Mouse (Mus musculus) heart, embryonic 16.5 days (tissue): ENCODE measurements around the gene Iars2. TPM values are rescaled to one million over a fixed set of nuclear protein-coding genes. Genes with fewer than 3 reads are reported as not detected.

Source experiments
- ATAC-seq: fragments of 200-750 bp; cut with Nextera tagmentation; replicated peaks from 2 replicates; pipeline ENCODE4 v1.8.0; 2017; ENCODE audit warnings: moderate number of reproducible peaks; ENCODE audit not compliant: insufficient read depth, low FRiP score; ENCODE audit errors: extremely low read depth
- H3K27ac ChIP-seq: fragments of 300-500 bp; sonication (generic); 2 replicates; pipeline ENCODE4 v1.5.1; 2014; ENCODE audit warnings: mild to moderate bottlenecking, low read length, control low read depth, moderate library complexity
- H3K27me3 ChIP-seq: fragments of 300-500 bp; sonication (generic); 2 replicates; pipeline ENCODE4 v1.6.1; 2014; ENCODE audit warnings: low read length, mixed read lengths; ENCODE audit not compliant: control insufficient read depth, insufficient read depth
- H3K36me3 ChIP-seq: fragments of 300-500 bp; sonication (generic); 2 replicates; pipeline ENCODE4 v1.6.1; 2014; ENCODE audit not compliant: control insufficient read depth, insufficient read depth
- H3K4me1 ChIP-seq: fragments of 300-500 bp; sonication (generic); 2 replicates; pipeline ENCODE4 v1.6.1; 2014; ENCODE audit warnings: low read length, mixed read lengths; ENCODE audit not compliant: control insufficient read depth, insufficient read depth
- H3K4me2 ChIP-seq: fragments of 300-500 bp; sonication (generic); 2 replicates; pipeline ENCODE4 v1.6.1; 2014; ENCODE audit warnings: low read depth, mild to moderate bottlenecking, control low read depth, low read length
- H3K4me3 ChIP-seq: fragments of 300-500 bp; sonication (generic); 2 replicates; pipeline ENCODE4 v1.5.1; 2014; ENCODE audit warnings: mild to moderate bottlenecking, control low read depth, low read length
- H3K9ac ChIP-seq: fragments of 300-500 bp; sonication (generic); 2 replicates; pipeline ENCODE4 v1.6.1; 2014; ENCODE audit warnings: low read length, control low read depth
- H3K9me3 ChIP-seq: fragments of 300-500 bp; sonication (generic); replicated peaks from 2 replicates; pipeline ENCODE4 v1.6.1; 2016; ENCODE audit warnings: low read length; ENCODE audit not compliant: control insufficient read depth
- WGBS: fragments of 180-500 bp; shearing (Covaris S2); extraction: QIAGEN DNeasy Blood & Tissue Kit; methylation state at CpG from one replicate; pipeline ENCODE4 v1.1.7; 2014; 5-methylcytosine and 5-hydroxymethylcytosine counted together
- polyA plus RNA-seq: library from polyadenylated mRNA; unstranded; fragments of >200 nt; fragmentation: Nextera tagmentation; extraction: Ambion mirVana; gene quantifications from 2 replicates; pipeline ENCODE4 v1.2.1, GENCODE M21; 2015

Gene Iars2
- polyA plus RNA-seq, 1 experiment from 2014 or later, result 42.6 TPM

DNA sequence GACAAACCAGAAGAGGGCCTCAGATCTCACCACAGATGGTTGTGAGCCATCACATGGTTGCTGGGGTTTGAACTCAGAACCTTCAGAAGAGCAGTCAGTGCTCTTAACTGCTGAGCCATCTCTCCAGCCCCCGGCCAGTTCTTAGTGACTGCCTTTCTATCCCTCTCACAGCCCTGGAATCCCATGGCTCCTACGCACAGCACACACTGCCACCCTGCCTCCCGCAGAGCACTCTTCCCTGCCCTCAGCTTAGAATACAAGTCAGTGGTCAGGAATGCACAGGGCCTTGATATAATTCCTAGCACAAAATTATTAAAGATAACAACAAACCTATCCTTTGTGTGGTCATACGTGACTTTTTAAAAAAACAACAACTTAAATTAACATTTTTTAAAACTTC lies 14.7 kb downstream of the Iars2 start:
- Histone ChIP-seq H3K9me3 (no peaks in the 10 kb centered on the region), H3K9ac (no peak overlapping the region), H3K27ac (no peak overlapping the region), H3K4me1 (peaks cover 11% of the 10 kb centered on the region), H3K36me3 (peaks cover 40% of the 10 kb centered on the region), H3K27me3 (no peaks in the 10 kb centered on the region), H3K4me3 (no peak overlapping the region), H3K4me2 (no peak overlapping the region)
- 74% methylated on average over 4 of the region's 4 CpGs for WGBS
- ATAC-seq, result no peak

DNA sequence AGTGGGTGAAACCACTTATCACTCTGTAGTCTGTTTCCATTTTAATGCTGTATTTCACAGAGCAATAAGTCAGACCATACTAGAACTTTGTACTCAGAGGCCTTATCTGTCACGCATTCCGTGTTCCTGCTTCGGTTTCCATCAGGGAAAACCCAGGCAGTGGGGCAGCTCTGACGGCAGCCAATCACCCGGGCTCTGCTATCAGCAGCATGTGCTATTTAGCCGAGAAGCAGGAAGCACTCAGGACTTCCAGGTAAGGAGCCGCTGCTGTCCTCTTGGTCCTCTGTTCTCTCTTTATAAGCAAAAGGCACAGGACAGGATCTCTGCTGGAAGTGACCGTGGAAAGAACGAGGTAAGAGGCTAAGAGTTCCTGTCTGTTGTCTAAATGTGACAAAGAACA lies 17.2 kb downstream of the Iars2 start:
- Histone ChIP-seq H3K4me1 (peaks cover 17% of the 10 kb centered on the region), H3K36me3 (peaks cover 30% of the 10 kb centered on the region), H3K27ac (peak overlapping the region; percentile 77), H3K4me3 (peak overlapping the region; percentile 24; the same call in 1 of the 2 replicates), H3K4me2 (peak overlapping the region; percentile 40), H3K27me3 (no peaks in the 10 kb centered on the region), H3K9ac (no peak overlapping the region; the same call in 1 of the 2 replicates), H3K9me3 (no peaks in the 10 kb centered on the region)
- ATAC-seq, result peak; percentile 76
- WGBS, result 25% methylated on average over 9 of the region's 9 CpGs

DNA sequence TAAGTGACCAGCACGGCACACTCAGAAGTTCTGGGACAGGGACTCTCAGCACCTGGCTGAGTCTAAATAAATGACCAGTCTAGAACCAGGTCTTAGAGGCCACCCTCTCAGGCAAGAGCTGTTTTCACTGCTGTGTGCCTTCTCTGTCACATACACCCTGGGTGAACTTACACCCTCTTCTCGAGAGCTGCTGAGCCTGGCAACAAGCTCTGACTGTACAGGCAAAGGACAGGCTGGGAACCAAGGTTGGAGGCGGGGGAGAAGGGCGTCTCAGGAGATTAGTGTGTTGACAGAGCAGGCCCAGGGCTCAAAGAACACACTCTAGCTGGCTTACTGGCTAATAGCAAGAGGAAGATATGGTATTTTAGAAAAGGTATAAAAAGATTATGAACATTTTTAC lies 20.3 kb downstream of the Iars2 start:
- H3K27me3 ChIP-seq, result no peaks in the 10 kb centered on the region
- peak overlapping the region; percentile 74 for H3K27ac ChIP-seq
- H3K36me3 ChIP-seq, result peaks cover 23% of the 10 kb centered on the region
- peak; percentile 87 for ATAC-seq
- peak overlapping the region; percentile 36 for H3K4me2 ChIP-seq
- 0 out of 2 replicates have a peak, but pooled peaks cover 2% of the 10 kb centered on the region for H3K9me3 ChIP-seq
- H3K4me1 ChIP-seq, result peaks cover 17% of the 10 kb centered on the region
- 21% methylated on average over 4 of the region's 4 CpGs for WGBS
- H3K9ac ChIP-seq, result 0 out of 2 replicates have a peak overlapping the region, but pooled peaks have one; percentile 25
- no peak overlapping the region; the same call in 1 of the 2 replicates for H3K4me3 ChIP-seq

DNA sequence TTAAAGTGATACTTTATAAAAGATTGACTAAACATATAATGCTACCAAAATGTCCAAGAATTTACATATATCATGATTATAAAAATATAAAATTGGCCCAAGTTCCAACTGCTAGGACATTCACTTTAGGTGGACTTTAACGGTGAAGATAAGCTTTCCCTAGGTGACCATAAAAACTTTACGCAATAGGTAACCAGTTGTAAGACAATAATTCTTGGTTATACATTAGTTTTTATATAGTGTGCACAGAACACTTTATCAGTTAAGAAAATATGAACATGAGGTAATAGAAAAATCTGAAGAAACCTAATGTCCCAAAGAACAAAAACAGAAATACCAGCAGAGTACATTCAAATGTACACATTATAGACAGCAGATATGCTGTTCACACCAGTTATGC lies 20.9 kb downstream of the Iars2 start:
- 96% methylated on average over 2 of the region's 2 CpGs for WGBS
- Histone ChIP-seq H3K9me3 (0 out of 2 replicates have a peak, but pooled peaks cover 2% of the 10 kb centered on the region), H3K9ac (no peak overlapping the region), H3K4me3 (no peak overlapping the region), H3K4me1 (peaks cover 17% of the 10 kb centered on the region), H3K27ac (peak overlapping the region; percentile 74; the same call in 1 of the 2 replicates), H3K4me2 (peak overlapping the region; percentile 36; the same call in 1 of the 2 replicates), H3K27me3 (no peaks in the 10 kb centered on the region), H3K36me3 (peaks cover 17% of the 10 kb centered on the region)
- no peak for ATAC-seq

DNA sequence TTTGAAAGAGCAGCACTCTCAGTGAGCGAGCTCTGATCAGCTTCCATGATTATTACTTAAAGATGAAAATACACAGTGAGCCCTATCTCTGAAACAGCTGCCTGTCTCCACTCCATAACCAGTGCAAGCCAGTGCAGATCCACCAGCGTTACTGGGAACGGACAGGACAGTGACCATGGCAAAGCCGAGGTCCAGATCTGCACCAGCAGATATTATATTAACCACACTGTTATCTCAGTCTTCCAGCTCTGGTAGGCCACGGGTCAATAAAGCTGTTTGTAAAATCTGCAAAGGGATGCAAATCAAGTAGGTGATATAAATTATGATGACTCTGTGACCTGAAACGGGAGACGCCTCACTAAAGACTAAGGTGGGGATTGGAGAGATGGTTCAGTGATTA lies 21.6 kb downstream of the Iars2 start:
- H3K36me3 ChIP-seq, result peaks cover 17% of the 10 kb centered on the region
- no peak overlapping the region for H3K4me2 ChIP-seq
- H3K27me3 ChIP-seq, result no peaks in the 10 kb centered on the region
- no peak overlapping the region for H3K9ac ChIP-seq
- no peak overlapping the region for H3K4me3 ChIP-seq
- WGBS, result 94% methylated on average over 7 of the region's 7 CpGs
- ATAC-seq, result no peak
- H3K9me3 ChIP-seq, result 0 out of 2 replicates have a peak, but pooled peaks cover 2% of the 10 kb centered on the region
- peaks cover 17% of the 10 kb centered on the region for H3K4me1 ChIP-seq
- H3K27ac ChIP-seq, result no peak overlapping the region

DNA sequence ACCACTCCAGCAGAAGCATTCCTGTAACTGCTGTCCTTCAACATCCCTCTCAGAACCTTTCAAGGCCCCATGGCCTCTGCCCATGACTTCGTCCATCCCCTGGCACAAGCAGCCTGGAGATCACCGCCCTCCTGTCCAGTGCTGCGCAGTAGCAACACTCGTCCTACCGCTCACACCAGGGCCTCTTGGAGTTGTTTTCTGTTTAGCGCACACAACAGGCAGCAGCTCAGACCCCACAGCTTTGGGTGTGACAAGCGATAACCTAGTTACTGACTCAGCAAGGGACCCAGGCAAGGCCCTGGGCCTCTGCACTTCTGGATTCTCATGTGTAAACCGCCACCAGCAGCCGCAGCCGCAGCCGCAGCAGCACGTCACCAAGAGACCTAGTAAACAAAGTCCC lies 22.4 kb downstream of the Iars2 start:
- Histone ChIP-seq H3K4me1 (peaks cover 12% of the 10 kb centered on the region), H3K36me3 (peaks cover 20% of the 10 kb centered on the region), H3K27me3 (no peaks in the 10 kb centered on the region), H3K9me3 (0 out of 2 replicates have a peak, but pooled peaks cover 2% of the 10 kb centered on the region), H3K4me2 (no peak overlapping the region), H3K27ac (no peak overlapping the region), H3K4me3 (no peak overlapping the region), H3K9ac (no peak overlapping the region)
- WGBS, result 94% methylated on average over 12 of the region's 12 CpGs
- ATAC-seq, result no peak

DNA sequence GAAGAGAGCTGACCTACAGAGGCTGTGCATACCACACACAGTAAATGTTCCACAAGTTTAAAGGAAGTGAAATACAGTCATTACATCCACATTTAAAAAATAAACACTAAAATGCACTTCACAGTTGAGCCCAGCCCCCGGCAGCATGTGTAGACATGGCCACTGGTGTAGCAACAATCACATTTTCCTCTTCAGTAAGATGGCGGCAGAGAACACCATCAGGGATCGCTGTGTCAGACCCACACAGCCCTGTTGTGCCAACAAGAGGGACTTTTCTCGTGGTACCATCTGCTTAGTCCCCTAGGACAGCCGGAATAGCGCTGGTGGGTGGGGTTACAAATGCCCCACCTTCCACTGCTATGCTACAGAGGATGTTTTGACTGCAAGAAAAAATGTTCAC lies 26.4 kb downstream of the Iars2 start:
- Histone ChIP-seq H3K27ac (no peak overlapping the region), H3K9me3 (0 out of 2 replicates have a peak, but pooled peaks cover 2% of the 10 kb centered on the region), H3K4me3 (no peak overlapping the region), H3K4me1 (no peaks in the 10 kb centered on the region), H3K27me3 (no peaks in the 10 kb centered on the region), H3K9ac (no peak overlapping the region), H3K36me3 (peaks cover 24% of the 10 kb centered on the region), H3K4me2 (no peak overlapping the region)
- 92% methylated on average over 6 of the region's 6 CpGs for WGBS
- ATAC-seq, result no peak

DNA sequence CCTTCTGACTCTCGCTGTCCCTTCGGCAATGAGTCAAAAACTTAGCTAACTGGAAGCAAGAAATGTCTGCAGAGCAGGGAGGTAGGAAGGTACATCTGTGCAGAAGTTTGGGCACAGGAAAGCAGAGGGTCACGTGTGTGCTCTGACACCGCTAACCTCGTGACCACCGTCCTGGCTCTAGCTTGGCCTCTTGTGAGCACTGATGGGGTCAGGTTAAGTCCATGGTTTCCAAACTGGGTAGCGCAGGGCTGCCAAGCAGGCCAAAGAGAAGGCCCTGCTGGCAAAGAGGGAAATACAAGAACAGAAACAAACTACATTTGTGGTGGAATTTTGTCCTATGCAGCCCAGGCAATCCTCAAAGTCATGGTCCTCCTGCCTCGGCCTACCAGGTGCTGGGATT lies 30.7 kb downstream of the Iars2 start:
- peaks cover 45% of the 10 kb centered on the region for H3K36me3 ChIP-seq
- H3K9ac ChIP-seq, result no peak overlapping the region
- no peak overlapping the region for H3K4me3 ChIP-seq
- H3K4me2 ChIP-seq, result no peak overlapping the region
- H3K4me1 ChIP-seq, result no peaks in the 10 kb centered on the region
- 91% methylated on average over 8 of the region's 8 CpGs for WGBS
- no peaks in the 10 kb centered on the region for H3K27me3 ChIP-seq
- H3K9me3 ChIP-seq, result no peaks in the 10 kb centered on the region
- ATAC-seq, result no peak
- no peak overlapping the region for H3K27ac ChIP-seq

DNA sequence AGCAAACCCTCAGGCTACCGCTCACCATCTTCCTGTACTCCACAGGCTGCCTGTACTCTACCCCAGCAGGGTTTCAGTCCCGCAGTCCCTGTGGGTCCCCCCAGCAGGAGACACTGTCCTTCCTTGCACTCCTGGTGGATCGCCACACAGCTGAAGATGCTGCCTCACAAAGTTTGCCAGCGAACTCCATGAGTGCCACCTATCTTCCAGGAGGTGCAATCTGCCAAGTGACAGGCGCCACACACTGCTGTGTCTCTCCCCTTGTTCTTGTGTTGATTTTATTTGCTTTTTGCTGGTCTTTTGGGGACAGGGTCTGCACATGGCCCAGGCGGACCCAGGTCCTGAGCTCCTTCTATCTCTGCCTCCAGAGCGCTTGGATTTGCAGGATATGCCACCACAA lies 32.3 kb downstream of the Iars2 start:
- no peak for ATAC-seq
- no peak overlapping the region for H3K4me3 ChIP-seq
- H3K9me3 ChIP-seq, result no peaks in the 10 kb centered on the region
- peaks cover 43% of the 10 kb centered on the region for H3K36me3 ChIP-seq
- H3K9ac ChIP-seq, result no peak overlapping the region
- no peak overlapping the region for H3K4me2 ChIP-seq
- H3K27me3 ChIP-seq, result no peaks in the 10 kb centered on the region
- no peaks in the 10 kb centered on the region for H3K4me1 ChIP-seq
- 90% methylated on average over 7 of the region's 7 CpGs for WGBS
- no peak overlapping the region for H3K27ac ChIP-seq
